In the genomic region with DNA sequence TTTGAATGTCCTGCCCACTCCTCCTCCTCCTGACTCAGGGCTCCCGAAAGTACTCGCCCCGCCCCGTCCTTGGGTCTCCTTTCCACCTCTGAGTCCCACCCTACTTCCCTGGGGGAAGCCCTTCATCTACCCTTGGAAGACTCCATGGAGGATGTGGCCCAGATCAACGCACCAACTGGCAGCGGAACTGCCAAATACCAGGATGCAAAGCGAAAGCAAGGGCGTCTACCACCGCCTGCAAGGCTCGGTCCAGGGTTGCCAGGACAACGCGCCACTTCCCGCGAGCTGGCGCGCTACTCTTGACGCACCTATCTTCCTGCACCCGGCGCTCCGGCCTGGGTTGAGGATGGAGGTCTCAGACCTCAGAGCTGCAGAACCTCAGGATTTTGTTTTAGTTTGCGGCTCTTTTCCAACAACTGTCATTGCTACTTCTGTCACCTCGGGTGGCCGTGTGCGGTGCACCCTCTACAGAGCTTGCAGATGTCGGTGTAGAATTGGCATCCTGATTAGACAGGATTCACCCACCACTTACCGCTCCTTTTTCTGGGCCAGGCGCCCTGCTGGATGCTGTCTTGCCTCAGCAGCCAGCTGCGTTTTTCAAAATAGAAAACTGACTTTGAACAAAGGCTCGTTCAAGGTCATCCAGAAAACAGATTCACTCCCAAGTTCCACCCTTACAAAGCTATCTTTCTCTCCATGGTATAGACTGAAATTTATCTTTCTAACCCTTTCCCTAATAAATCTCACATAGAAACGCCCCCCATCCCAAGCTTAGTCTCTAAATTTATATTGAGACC, we compare ENCODE assay signal across 8 mouse cellular contexts. TPM values are rescaled to one million over a fixed set of nuclear protein-coding genes. Genes with fewer than 3 reads are reported as not detected.
A peak's percentile ranks its signal among the peaks of the same experiment; 100 is the strongest.
DNase-seq lines count a peak whose midpoint lies in the region; ATAC-seq lines count a peak whose summit lies in the region.

Gene Spats1 (minus strand): TSS at position 747 of the 797 bp plus-strand sequence.

- H3K27ac ChIP-seq in intestine, embryonic 15.5 days: no peak within 1 kb of the TSS

- intact Hi-C loops in left cerebral cortex, postnatal 14 days (cut with DNase I): no loop called here

- peak; percentile 43 for DNase-seq in gastrocnemius, postnatal 10 days
- peak; percentile 87 to 93 for DNase-seq in left cerebral cortex, postnatal 14 days (ENCODE audit: low spot score in 2 of 2)
- DNase-seq in right cerebral cortex, postnatal 25 days: peak; percentile 89

- H3K36me3 ChIP-seq in erythroblast, embryonic 14.5 days (ENCODE audit: control insufficient read depth): no peaks in the 10 kb centered on the region
- no peaks in the 10 kb centered on the region for H3K36me3 ChIP-seq in intestine, embryonic 15.5 days

- H3K27me3 ChIP-seq in erythroblast, embryonic 14.5 days (ENCODE audit: control insufficient read depth): peaks cover 34% of the 10 kb centered on the region
- H3K27me3 ChIP-seq in intestine, embryonic 15.5 days (replicated peaks): peaks cover 17% of the 10 kb centered on the region

- H3K9me3 ChIP-seq in erythroblast, embryonic 14.5 days (ENCODE audit: control insufficient read depth, low read length): no peaks in the 10 kb centered on the region
- no peaks in the 10 kb centered on the region for H3K9me3 ChIP-seq in intestine, embryonic 15.5 days

- peak within 1 kb of the TSS; percentile 65 for H3K4me2 ChIP-seq in intestine, embryonic 15.5 days (replicated peaks)

- peak within 1 kb of the TSS; percentile 11; the same call in 1 of the 2 replicates for H3K9ac ChIP-seq in intestine, embryonic 15.5 days

- 5% methylated on average over 30 of the region's 30 CpGs for WGBS in intestine, embryonic 15.5 days

- peak within 1 kb of the TSS; percentile 25 for H3K4me3 ChIP-seq in erythroblast, embryonic 14.5 days (replicated peaks)
- peak within 1 kb of the TSS; percentile 34 for H3K4me3 ChIP-seq in intestine, embryonic 15.5 days (replicated peaks)

- H3K4me1 ChIP-seq in erythroblast, embryonic 14.5 days (ENCODE audit: control insufficient read depth): peaks cover 6% of the 10 kb centered on the region
- peaks cover 4% of the 10 kb centered on the region; the same call in 1 of the 2 replicates for H3K4me1 ChIP-seq in intestine, embryonic 15.5 days (replicated peaks)

- no peak for ATAC-seq in erythroblast, adult 5-6 weeks (replicated peaks; ENCODE audit: low FRiP score, poor library complexity, severe bottlenecking)
- ATAC-seq in common myeloid progenitor, adult 5-6 weeks (replicated peaks; ENCODE audit: low read depth, poor library complexity, severe bottlenecking): peak; percentile 74
- peak; percentile 80 for ATAC-seq in intestine, embryonic 15.5 days
- peak; percentile 65 for ATAC-seq in megakaryocyte-erythroid progenitor cell, adult 5-6 weeks (replicated peaks; ENCODE audit: low FRiP score, low TSS enrichment, poor library complexity, severe bottlenecking)

RNA-seq across cellular contexts. Expression of gene Spats1, which starts in this region (rescaled TPM):
- not detected in 2 replicates for polyA plus RNA-seq in erythroblast, embryonic 14.5 days (2012)
- total RNA-seq in erythroblast, adult 5-6 weeks (2015; ENCODE audit: low replicate concordance): not detected in 2 replicates
- total RNA-seq in erythroblast, adult 5-6 weeks (2017; ENCODE audit: low replicate concordance): 1.4 and 5.6 TPM in 2 replicates
- 1.6 TPM in 1 of 2 replicates, not detected in the other for total RNA-seq in common myeloid progenitor, adult 5-6 weeks (2017)
- total RNA-seq in gastrocnemius, postnatal 10 days (2021): under 1 TPM; 0.25 to 0.26 TPM
- 0.11 and 0.43 TPM in 2 replicates for polyA plus RNA-seq in intestine, embryonic 15.5 days (2015; fragmentation: Nextera tagmentation; extraction: Ambion mirVana)
- total RNA-seq in left cerebral cortex, postnatal 14 days (2021): 1 to 10 TPM; 4.9 to 6.0 TPM
- total RNA-seq in megakaryocyte-erythroid progenitor cell, adult 5-6 weeks (2014; fragmentation: Nextera tagmentation): not detected in 2 replicates
- total RNA-seq in megakaryocyte-erythroid progenitor cell, adult 5-6 weeks (2017): not detected in 2 replicates

Comparison
In these comparisons a context has a peak if more than half of its experiments do, and no peak if none do; other contexts are left out.
1. Peak in DNase-seq in gastrocnemius, postnatal 10 days; RNA of the gene not detected or under 1 TPM.
2. Peak in ATAC-seq, H3K4me3 ChIP-seq, H3K9ac ChIP-seq and H3K4me2 ChIP-seq in intestine, embryonic 15.5 days; RNA of the gene not detected or under 1 TPM.
3. Peak in ATAC-seq in megakaryocyte-erythroid progenitor cell, adult 5-6 weeks; RNA of the gene not detected or under 1 TPM.